Mouse (Mus musculus) retina, postnatal 1 day (tissue): ENCODE results near the gene Vdac1.
"Not testable (repeated sequence)": the region's sequence is repeated elsewhere in the genome, so short reads cannot be mapped to it uniquely, and the experiment has no call there.

Source experiments
- DNase-seq: peaks from one replicate; pipeline ENCODE4 v3.0.0-alpha.2; 2012

Vdac1 gene

DNA sequence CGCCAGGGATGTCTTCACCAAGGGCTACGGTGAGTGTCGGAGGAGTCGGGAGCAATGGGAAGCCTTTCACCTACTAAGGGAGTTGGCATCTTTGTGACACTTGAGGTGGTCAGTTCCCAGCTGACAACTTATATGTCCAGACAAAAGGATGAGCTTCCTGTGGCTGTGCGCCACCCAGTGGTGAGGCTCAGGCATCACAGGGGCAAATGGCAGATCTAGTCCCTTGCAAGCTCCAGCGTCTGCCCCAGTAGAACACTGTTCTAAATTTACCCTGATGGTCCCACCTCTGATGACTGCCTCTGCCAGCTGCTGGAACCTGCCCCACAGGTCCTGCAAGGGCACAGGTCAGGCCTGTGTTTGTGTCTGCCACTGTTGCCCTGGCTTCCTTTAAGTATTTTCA, 13.7 kb downstream of the Vdac1 start:
- peak; percentile 76 for DNase-seq

- no peak for DNase-seq
These were observed 16.9 kb downstream of the Vdac1 start for GRCm38 (mm10) chr11:52377579-52377978.

DNA sequence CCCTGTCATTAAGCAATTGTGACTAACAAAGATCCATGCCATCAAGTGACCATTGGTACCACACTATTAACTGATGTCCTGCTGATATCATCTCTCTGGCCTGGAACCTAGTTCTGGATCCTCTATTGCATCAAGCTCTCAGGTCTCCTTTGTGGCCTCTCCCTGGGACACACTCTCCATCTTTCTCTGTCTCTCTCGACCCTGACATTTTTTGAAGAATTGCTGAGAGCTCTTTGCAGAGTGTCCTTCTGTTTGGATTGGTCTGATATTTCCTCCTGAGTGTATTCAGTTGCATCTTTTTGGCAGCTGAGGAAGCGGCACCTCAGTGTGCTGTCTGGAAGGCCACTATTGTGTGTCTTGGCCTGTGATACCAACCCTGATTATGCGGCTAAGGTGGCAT, 18.6 kb downstream of the Vdac1 start:
- DNase-seq: no peak

- DNase-seq: no peak
These were observed 23.1 kb downstream of the Vdac1 start for GRCm38 (mm10) chr11:52383741-52384140.

DNA sequence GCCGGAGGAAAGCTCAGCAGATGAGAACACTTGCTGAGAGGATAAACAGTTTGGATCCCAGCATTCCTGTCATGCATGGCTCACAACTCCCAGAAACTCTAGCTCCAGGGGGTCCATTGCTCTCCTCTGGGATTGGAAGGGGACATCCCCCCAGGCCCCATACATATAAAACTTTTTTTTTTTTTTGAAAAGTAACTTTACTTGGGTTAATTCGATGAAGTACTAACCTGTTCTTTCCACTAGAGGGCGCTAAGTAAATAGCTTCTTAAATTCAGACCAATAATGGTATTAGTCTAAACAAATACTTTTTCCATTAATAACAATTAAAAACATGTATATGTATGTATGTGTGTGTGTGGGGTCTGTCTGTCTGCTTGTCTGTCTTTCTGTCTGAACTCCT, 24.0 kb downstream of the Vdac1 start:
- peak; percentile 43 for DNase-seq

GRCm38 (mm10) chr11:52386892-52387291, 26.2 kb downstream of the Vdac1 start:
- DNase-seq: no peak

DNA sequence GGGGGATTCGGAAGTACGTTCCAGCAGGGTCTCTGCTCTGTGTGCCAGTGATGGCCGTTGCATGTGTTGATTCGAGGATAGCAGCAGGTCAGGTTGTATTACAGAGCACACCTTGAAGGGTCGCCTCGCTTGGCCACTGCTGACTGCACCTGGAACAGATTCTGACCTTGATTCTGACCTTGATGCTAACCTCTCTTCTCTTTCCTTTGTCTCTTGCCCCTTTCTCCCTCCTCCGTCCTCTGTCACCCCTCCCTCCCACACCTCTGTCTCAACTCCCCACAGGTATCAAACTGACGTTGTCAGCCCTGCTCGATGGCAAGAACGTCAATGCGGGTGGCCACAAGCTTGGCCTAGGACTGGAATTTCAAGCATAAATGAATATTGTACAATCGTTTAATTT, 27.5 kb downstream of the Vdac1 start:
- DNase-seq: no peak

DNA sequence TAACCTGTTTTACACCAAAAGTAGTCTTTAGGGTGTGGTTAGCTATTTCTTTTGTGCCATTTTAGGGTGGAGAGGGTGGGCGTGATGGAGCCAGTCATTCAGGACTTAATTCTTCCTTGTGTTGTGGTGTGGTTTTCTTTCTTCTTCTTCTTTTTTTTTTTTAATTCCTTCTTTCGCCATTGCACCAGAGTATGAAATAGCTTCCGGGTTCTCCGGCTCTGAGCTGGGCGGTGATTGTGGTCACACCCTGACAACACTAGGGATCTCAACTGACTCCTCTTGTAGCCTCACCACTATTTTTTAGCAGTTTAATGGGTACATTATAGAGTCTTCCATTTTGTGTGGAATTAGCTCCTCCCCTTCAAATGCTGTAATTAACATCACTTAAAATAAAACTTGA, 28.3 kb downstream of the Vdac1 start:
- DNase-seq: not testable (repeated sequence)

DNA sequence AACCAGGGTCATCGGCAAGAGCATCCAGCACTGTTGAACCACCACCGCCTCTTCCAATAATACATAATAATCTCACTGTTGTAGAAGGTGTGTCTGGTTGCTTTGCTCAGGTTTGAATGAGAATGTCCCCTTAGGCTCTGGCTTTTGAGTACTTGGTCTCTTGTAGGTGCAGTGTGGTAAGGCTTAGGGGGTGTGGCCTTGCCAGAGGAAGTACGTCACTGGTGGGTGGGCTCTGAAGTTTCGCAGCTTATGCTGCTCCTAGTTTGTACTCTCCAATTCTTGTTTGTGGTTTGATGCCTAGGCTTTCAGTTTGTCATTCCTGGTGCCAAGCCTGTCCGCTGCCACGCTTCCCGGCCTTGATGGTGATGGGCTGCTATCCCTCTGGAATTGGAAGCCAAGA, 29.3 kb downstream of the Vdac1 start:
- no peak for DNase-seq

GRCm38 (mm10) chr11:52394494-52394893, 33.8 kb downstream of the Vdac1 start:
- DNase-seq: no peak

- DNase-seq: no peak
These were observed 34.7 kb downstream of the Vdac1 start for GRCm38 (mm10) chr11:52395343-52395742.

DNA sequence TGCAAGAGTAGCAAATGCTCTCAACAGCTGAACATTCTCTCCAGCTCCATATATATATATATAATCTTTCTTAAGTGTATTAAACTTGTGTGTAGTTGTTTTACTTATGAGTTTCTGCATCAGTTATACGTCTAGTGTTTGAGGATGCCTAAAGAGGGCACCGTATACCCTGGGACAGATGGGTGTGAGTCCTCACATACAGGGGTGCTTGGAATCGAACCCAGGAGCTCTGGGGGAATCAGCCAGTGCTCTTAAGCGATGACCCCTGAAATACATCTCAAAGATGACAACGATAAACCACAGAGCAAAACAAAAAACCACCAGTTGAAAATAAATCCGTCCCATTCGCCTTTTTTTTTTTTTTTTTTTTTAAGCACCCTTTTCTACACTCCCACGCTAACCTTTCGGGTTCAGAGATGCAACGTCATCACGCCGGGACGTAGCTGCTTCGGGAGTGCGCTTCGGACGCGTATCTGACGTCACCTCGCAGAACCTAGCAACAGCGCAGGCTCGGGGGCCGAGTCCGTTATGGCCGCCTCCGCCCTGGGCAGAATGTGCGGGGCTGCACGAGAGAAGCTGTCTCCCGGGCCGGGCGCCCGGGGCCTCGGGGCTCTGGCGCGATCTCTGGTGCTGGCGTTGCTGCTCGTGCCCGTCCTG, 35.4 kb downstream of the Vdac1 start, which contains the start of gene 9530068E07Rik:
9530068E07Rik (plus strand) TSS at position 489 of the 657 bp plus-strand sequence.
- peak; percentile 96 for DNase-seq

GRCm38 (mm10) chr11:52396597-52397188, 36.0 kb downstream of the Vdac1 start:
- DNase-seq: no peak

GRCm38 (mm10) chr11:52397385-52397987, 36.8 kb downstream of the Vdac1 start:
- DNase-seq: peak; percentile 34

DNA sequence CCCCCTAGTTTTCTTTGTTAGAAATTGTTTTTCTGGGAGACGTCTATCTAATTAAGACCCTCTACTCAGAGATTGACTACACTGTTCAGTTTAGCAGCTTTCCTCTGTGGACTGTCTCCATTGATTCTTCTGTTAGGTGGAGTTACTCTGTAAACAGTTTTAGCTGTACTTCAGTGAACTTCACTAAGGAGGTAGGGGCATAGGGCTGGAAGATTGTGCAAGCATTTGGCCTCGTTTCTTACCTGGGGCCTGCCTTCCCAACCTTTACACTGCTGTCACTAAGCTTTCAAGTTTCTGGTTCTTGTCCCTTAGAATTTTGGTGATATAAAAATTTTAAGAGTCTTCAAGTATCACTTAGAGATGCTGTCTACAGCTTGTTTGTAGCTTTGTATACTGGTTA, 40.8 kb downstream of the Vdac1 start:
- DNase-seq: no peak

DNA sequence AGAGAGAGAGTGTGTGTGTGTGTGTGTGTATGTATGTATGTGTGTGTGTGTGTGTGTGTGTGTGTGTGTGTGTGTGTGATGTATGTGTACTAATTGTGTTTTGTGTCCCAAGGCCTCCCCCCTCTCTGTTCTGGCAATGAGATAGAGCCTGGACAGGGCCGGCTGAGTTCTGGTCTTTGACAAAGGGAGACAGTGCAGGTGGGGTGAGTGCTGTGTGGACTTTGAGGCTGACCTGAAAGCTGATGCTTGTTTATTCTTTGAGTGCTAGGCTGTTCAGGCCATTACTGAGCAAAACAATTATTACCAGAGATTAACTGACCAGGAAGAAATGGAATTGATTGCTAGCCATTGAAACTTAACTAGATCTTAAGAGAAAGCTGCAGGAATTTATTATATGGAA, 41.9 kb downstream of the Vdac1 start:
- DNase-seq: no peak

DNA sequence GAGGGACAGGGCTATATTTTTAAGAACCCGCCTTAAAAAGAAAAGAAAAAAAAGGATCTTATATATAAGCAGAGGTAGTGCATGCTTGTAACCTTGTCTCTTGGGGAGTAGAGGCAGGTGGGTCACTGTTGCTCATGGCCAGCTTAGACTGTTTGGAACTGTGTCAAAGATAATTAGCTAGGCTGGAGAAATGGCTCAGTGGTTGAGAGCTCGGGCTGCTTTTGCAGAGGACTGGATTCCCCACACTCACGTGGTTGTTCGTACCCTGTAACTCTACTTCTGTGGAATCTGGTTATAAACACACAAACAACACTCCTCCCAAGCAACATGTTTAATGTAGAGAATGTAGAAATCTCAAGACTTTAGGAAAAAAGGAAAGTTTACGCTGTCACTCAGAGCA, 43.5 kb downstream of the Vdac1 start:
- no peak for DNase-seq

DNA sequence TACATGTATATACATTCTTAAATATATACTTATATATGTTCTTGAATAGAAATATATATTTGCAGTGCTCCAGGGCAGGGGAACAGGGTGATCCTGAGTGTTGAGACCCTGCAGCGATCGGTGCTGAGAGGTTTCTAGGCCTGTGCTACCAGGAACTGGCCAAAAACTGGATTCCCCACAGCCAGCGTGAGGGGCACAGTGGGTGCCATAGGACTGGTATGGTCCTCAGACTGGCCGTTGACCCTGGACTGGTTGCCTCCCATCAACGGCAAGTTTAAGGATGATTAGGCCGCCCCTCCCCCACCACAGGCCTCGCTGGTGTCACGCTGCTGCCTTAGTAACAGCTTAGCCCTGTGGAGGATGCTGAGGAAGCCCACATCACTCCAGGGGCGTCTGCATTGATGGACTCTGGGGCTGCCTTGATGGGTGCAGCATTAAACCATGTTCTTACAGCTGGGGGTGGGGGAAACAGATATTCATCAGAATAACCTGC, 44.6 kb downstream of the Vdac1 start:
- DNase-seq: no peak

DNA sequence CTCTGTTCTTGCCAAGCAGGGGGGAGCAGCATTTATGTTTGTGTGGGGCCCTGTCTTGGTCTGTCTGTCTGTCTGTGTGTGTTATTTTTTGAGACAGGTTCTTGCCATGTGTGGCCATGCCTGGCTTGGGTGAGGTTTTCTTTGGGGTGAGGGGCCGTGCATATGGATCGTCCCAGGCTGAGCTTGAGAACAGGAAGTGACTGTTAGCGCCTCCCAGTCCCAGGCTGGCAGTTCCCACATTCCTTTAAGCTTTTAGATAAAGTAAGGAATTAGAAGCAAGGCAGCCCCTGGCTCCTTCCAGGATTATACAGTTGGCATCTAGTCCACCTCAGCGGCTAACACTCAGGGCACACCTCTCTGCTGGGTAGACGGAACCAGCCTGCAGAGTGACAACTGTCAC, 48.7 kb downstream of the Vdac1 start:
- no peak for DNase-seq

DNA sequence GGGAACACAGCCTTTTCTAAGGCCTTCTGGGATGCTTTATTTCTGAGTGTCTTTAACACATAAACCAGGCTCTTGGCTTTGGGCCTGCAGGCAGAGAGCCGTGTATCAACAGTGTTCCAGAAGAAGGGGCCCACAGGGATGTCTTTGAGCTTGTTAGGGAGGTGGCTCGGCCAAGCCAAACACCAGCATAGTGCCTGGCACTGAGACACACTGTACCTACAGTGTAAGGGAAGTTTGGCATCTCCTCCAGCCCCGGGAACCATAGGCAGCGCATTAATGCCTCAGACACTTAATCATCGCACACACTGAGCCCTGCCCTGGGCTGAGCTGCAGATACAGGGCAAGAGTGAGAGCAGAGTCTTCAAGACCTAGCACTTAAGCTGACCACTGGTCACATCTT, 57.7 kb downstream of the Vdac1 start:
- no peak for DNase-seq

- no peak for DNase-seq
These were observed 58.6 kb downstream of the Vdac1 start for GRCm38 (mm10) chr11:52419246-52419645.

DNA sequence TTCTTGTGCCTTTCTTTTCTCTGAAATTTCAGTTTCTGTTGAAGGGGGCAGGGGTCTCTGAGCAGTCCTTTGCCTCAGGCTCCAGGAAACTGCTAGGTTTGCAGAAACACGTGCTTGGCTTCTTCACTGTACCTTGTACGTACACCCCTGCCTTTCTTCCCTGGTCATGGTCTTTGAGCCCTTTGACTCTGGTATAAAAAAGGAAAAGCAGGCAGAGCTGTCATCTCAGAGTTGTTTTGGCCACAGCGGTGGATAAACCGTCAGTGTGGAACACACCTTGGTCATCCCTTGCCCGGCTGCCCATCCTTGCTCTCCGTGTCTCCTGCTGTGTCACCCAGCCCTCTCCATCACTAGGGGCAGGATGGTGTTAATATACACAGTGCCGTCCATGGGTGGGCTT, 59.2 kb downstream of the Vdac1 start:
- no peak for DNase-seq

GRCm38 (mm10) chr11:52420296-52421052, 59.8 kb downstream of the Vdac1 start:
- no peak for DNase-seq
